Mouse (Mus musculus) brain, embryonic 14.5 days (tissue): ENCODE data around the gene Thada.

ENCODE experiments used
- CTCF ChIP-seq: fragments of 200-500 bp; IDR thresholded peaks from 2 replicates; pipeline ENCODE4 v1.5.1; 2012; ENCODE audit warnings: inconsistent platforms, mild to moderate bottlenecking, moderate library complexity, borderline replicate concordance; ENCODE audit not compliant: insufficient read depth, insufficient read length; ENCODE audit errors: extremely low read depth
- POLR2A ChIP-seq: fragments of 200-500 bp; IDR thresholded peaks from 2 replicates; pipeline ENCODE4 v1.6.1; 2012; ENCODE audit warnings: mild to moderate bottlenecking, inconsistent platforms, borderline replicate concordance; ENCODE audit not compliant: poor library complexity, insufficient read depth, insufficient read length, severe bottlenecking; ENCODE audit errors: extremely low read depth

DNA sequence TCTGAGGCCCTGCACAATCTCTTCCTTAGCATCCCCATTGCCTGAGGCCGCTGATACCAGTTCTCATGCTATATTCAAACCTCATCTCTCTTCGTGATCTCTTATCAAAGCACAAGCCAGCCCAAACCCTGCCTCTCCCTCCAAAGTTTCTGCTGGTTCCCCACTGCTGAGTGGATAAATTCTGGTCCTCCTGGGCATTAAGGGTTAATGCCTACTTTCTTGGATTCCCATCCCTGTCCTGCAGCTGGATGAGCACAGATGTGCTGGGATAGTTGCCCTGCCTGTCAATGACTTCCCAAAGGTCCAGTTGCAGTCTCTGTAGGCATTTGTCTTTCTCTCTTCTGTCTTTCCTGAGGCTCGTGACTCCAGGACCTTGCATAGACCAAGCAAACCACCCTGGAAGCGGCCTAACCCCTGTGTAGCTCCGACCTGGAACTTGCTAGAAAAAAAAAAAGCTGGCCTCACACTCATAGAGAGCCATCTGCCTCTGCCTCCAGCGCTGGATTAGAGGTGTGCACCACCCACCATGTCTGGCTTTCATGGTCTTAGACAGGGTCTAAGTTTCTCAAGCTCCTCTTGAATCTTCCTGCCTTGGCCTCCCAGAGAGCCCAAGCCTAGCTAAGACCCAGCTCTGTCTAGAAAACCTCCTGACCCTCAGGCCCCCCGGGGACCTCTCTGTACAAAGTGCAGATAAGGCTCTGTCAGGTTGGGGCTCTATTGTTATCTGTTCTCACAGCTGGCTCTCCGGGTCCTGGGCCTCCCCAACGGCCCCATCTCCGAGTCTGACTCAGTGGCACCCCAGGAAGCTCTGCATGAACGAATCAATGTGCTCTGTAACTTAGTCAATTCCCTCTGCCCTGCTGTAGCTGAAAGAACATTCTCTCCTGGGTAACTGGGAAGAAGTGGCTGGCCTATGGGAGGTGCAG lies 318.6 kb downstream of the Thada start:
- TF ChIP-seq CTCF: no peak
- no peak for TF ChIP-seq POLR2A
